In the genomic region with DNA sequence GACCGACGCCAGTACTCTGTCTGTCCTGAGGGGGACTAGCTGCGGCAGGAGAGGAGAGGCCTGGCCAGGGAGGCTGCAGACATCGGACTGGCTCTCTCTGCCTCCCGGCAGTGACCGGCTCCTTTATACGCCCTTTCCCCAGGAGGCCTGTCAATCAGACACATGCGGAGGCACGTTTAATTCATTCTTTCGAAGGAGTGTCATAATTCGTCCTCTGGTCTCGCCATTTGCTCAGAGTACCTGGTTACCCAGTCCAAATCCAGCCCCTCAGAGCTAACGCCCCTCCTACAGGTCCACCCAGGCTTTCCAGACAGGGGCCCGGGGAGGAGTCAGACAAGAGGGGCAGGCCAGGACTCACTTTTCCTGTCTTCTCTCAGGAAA, we compare ENCODE assay signal across 8 mouse cellular contexts. TPM values are rescaled to one million over a fixed set of nuclear protein-coding genes. Genes with fewer than 3 reads are reported as not detected.
A peak's percentile ranks its signal among the peaks of the same experiment; 100 is the strongest.
DNase-seq lines count a peak whose midpoint lies in the region; ATAC-seq and TF ChIP-seq lines count a peak whose summit lies in the region.

A gene (minus strand): TSS at position 242 of the 381 bp plus-strand sequence.

- peak within 1 kb of the TSS; percentile 66 for H3K4me2 ChIP-seq in heart, embryonic 14.5 days (ENCODE audit: low read length)
- H3K4me2 ChIP-seq in kidney, postnatal 0 days (ENCODE audit: low read length), result peak within 1 kb of the TSS; percentile 62

- DNase-seq in cerebellum, adult 2 months, result peak; percentile 9 to 20
- no peak for DNase-seq in cerebellum, adult 11-12 months
- peak; percentile 83 for DNase-seq in kidney, postnatal 0 days (ENCODE audit: low spot score)
- peak; percentile 34 to 67 for DNase-seq in lung, postnatal 4 days

- H3K36me3 ChIP-seq in heart, embryonic 14.5 days (ENCODE audit: control insufficient read depth, insufficient read depth, low read length), result peaks cover 7% of the 10 kb centered on the region
- H3K36me3 ChIP-seq in kidney, postnatal 0 days (ENCODE audit: insufficient read depth, low read length), result no peaks in the 10 kb centered on the region
- H3K36me3 ChIP-seq in testis, adult 2 months (ENCODE audit: control insufficient read depth, insufficient read depth, low read length), result no peaks in the 10 kb centered on the region

- WGBS in cerebellum, adult 2 months, result 31% methylated on average over 14 of the region's 14 CpGs
- WGBS in heart, embryonic 14.5 days, result 1% methylated on average over 14 of the region's 14 CpGs
- WGBS in kidney, postnatal 0 days, result 1% methylated on average over 14 of the region's 14 CpGs

- peak within 1 kb of the TSS; percentile 60 for H3K9ac ChIP-seq in heart, embryonic 14.5 days (ENCODE audit: low read length)
- H3K9ac ChIP-seq in kidney, postnatal 0 days (ENCODE audit: low read depth, low read length), result peak within 1 kb of the TSS; percentile 49

- peak; percentile 77 for ATAC-seq in heart, embryonic 14.5 days (ENCODE audit: insufficient number of reproducible peaks, insufficient read depth, low FRiP score, low read depth)
- peak; percentile 80 for ATAC-seq in kidney, postnatal 0 days (replicated peaks; ENCODE audit: low FRiP score, low read depth)
- ATAC-seq in erythroblast, adult 5-6 weeks (replicated peaks; ENCODE audit: low FRiP score, poor library complexity, severe bottlenecking), result no peak

- peaks cover 7% of the 10 kb centered on the region for H3K4me1 ChIP-seq in cerebellum, adult 2 months (ENCODE audit: control insufficient read depth, insufficient read depth, low read length)
- peaks cover 8% of the 10 kb centered on the region; the same call in 1 of the 2 replicates for H3K4me1 ChIP-seq in embryonic fibroblast, embryonic 13.5 days (ENCODE audit: control insufficient read depth, insufficient read depth, low read length)
- H3K4me1 ChIP-seq in heart, embryonic 14.5 days (ENCODE audit: control insufficient read depth in 2 of 2, insufficient read depth in 2 of 2, low read length in 2 of 2), result peaks cover 5% of the 10 kb centered on the region in 2 experiments
- H3K4me1 ChIP-seq in kidney, postnatal 0 days (replicated peaks; ENCODE audit: insufficient read depth, low read length), result no peaks in the 10 kb centered on the region
- H3K4me1 ChIP-seq in testis, adult 2 months (ENCODE audit: control insufficient read depth, insufficient read depth, low read length), result no peaks in the 10 kb centered on the region

- no peaks in the 10 kb centered on the region for H3K9me3 ChIP-seq in heart, embryonic 14.5 days (ENCODE audit: control insufficient read depth, low read length)
- H3K9me3 ChIP-seq in kidney, postnatal 0 days (replicated peaks; ENCODE audit: low read length), result no peaks in the 10 kb centered on the region

- TF ChIP-seq POLR2A in cerebellum, adult 2 months (IDR thresholded peaks at IDR 0.05; ENCODE audit: borderline replicate concordance, insufficient read depth, low read length), result no peak
- peak; percentile 99 for TF ChIP-seq POLR2A in embryonic fibroblast, embryonic 13.5 days (IDR thresholded peaks at IDR 0.05; ENCODE audit: low read depth, low read length)
- TF ChIP-seq POLR2A in testis, adult 2 months (IDR thresholded peaks at IDR 0.05; ENCODE audit: control insufficient read depth, low read depth, low read length), result no peak

- peak within 1 kb of the TSS; percentile 9 for H3K4me3 ChIP-seq in cerebellum, adult 2 months (replicated peaks; ENCODE audit: insufficient read depth, low read depth, low read length)
- peak within 1 kb of the TSS; percentile 66 for H3K4me3 ChIP-seq in embryonic fibroblast, embryonic 13.5 days (ENCODE audit: insufficient read depth, low read length)
- H3K4me3 ChIP-seq in heart, embryonic 14.5 days (ENCODE audit: control insufficient read depth in 1 of 2, insufficient read depth in 1 of 2, low read depth in 1 of 2, low read length in 2 of 2), result peak within 1 kb of the TSS; percentile 37 to 38
- H3K4me3 ChIP-seq in kidney, postnatal 0 days (replicated peaks; ENCODE audit: low read depth, low read length), result peak within 1 kb of the TSS; percentile 26
- 0 out of 2 replicates have a peak within 1 kb of the TSS, but pooled peaks have one; percentile 3 for H3K4me3 ChIP-seq in testis, adult 2 months (ENCODE audit: control insufficient read depth, low read depth, low read length)

- H3K27ac ChIP-seq in cerebellum, adult 2 months (ENCODE audit: insufficient read depth, low read length), result no peak within 1 kb of the TSS
- peak within 1 kb of the TSS; percentile 71 for H3K27ac ChIP-seq in embryonic fibroblast, embryonic 13.5 days (ENCODE audit: insufficient read depth, low read length)
- H3K27ac ChIP-seq in heart, embryonic 14.5 days (replicated peaks in 1 of 2; ENCODE audit: control insufficient read depth in 1 of 2, insufficient read depth in 1 of 2, low read depth in 2 of 2, low read length in 2 of 2), result peak within 1 kb of the TSS in 1 of 2 experiments; percentile 55; a peak in 2 of 4 replicates
- no peak within 1 kb of the TSS for H3K27ac ChIP-seq in kidney, postnatal 0 days
- no peak within 1 kb of the TSS for H3K27ac ChIP-seq in testis, adult 2 months (ENCODE audit: control insufficient read depth, insufficient read depth, low read depth, low read length)

- no peaks in the 10 kb centered on the region for H3K27me3 ChIP-seq in cerebellum, adult 2 months (ENCODE audit: control insufficient read depth, insufficient read depth, low read length)
- H3K27me3 ChIP-seq in heart, embryonic 14.5 days (ENCODE audit: control insufficient read depth, insufficient read depth, low read length), result no peaks in the 10 kb centered on the region
- H3K27me3 ChIP-seq in kidney, postnatal 0 days (ENCODE audit: insufficient read depth, low read length), result no peaks in the 10 kb centered on the region
- no peaks in the 10 kb centered on the region for H3K27me3 ChIP-seq in testis, adult 2 months (ENCODE audit: control insufficient read depth, insufficient read depth, low read length)

- TF ChIP-seq CTCF in cerebellum, adult 2 months (IDR thresholded peaks at IDR 0.05; ENCODE audit: borderline replicate concordance, insufficient read depth, low read depth, low read length), result no peak
- no peak for TF ChIP-seq CTCF in embryonic fibroblast, embryonic 13.5 days (IDR thresholded peaks at IDR 0.05; ENCODE audit: borderline replicate concordance, insufficient read depth, low read length)
- TF ChIP-seq CTCF in kidney, postnatal 0 days (IDR thresholded peaks at IDR 0.05; ENCODE audit: low read depth), result no peak
- no peak for TF ChIP-seq CTCF in testis, adult 2 months (IDR thresholded peaks at IDR 0.05; ENCODE audit: control insufficient read depth, insufficient read depth, insufficient replicate concordance, low read depth, low read length)

RNA-seq across cellular contexts. Expression of the gene that starts here (rescaled TPM):
- 4.4 and 4.6 TPM in 2 replicates for polyA plus RNA-seq in cerebellum, adult 2 months (2012; rRNA removed)
- polyA plus RNA-seq in embryonic fibroblast, embryonic 13.5 days (2011; ENCODE audit: insufficient read length, low read depth, missing spikeins), result 241 and 405 TPM in 2 replicates
- polyA plus RNA-seq in heart, embryonic 14.5 days (2014; fragmentation: Nextera tagmentation; extraction: Ambion mirVana), result 36.9 and 37.9 TPM in 2 replicates
- polyA plus RNA-seq in kidney, postnatal 0 days (2015; fragmentation: Nextera tagmentation; extraction: Ambion mirVana), result 24.6 and 29.5 TPM in 2 replicates
- polyA plus RNA-seq in testis, adult 2 months (2012; rRNA removed), result 0.51 and 0.69 TPM in 2 replicates
- not detected in 2 replicates for total RNA-seq in erythroblast, adult 5-6 weeks (2015; ENCODE audit: low replicate concordance)
- not detected in 2 replicates for total RNA-seq in erythroblast, adult 5-6 weeks (2017; ENCODE audit: low replicate concordance)

Comparison
In these comparisons a context has a peak if more than half of its experiments do, and no peak if none do; other contexts are left out.
1. H3K4me3 ChIP-seq: peak in every context shown above with its lines; median percentile 66 in embryonic fibroblast, embryonic 13.5 days; 38 in heart, embryonic 14.5 days; 26 in kidney, postnatal 0 days; 9 in cerebellum, adult 2 months; 3 in testis, adult 2 months.